Mouse (Mus musculus): ENCODE results near the gene Fndc8.

- no peak for TF ChIP-seq POLR2A (IDR thresholded peaks at IDR 0.05; ENCODE audit: insufficient read depth, low read depth, low read length)
- TF ChIP-seq CTCF (IDR thresholded peaks at IDR 0.05; ENCODE audit: insufficient read depth, low read depth, low read length): no peak
Measured at GRCm38 (mm10) chr11:82844771-82845414, 47.0 kb upstream of the Fndc8 start.

Measured in olfactory bulb, adult 2 months (tissue).